Mouse (Mus musculus) kidney, embryonic 14.5 days (tissue): ENCODE measurements around the gene Tmem259. TPM values are rescaled to one million over a fixed set of nuclear protein-coding genes. Genes with fewer than 3 reads are reported as not detected.

Experiments used
- ATAC-seq: fragments of 200-750 bp; cut with Nextera tagmentation; 2 replicates; pipeline ENCODE4 v1.8.0; 2017; ENCODE audit warnings: moderate number of reproducible peaks, mild to moderate bottlenecking, moderate TSS enrichment, moderate library complexity; ENCODE audit not compliant: low FRiP score, low TSS enrichment
- H3K27ac ChIP-seq: fragments of 300-500 bp; sonication (generic); 2 replicates; pipeline ENCODE4 v1.5.1; 2014; ENCODE audit warnings: low read depth, mild to moderate bottlenecking, low read length, moderate library complexity, mixed read lengths
- H3K27me3 ChIP-seq: fragments of 300-500 bp; sonication (generic); 2 replicates; pipeline ENCODE4 v1.6.1; 2014; ENCODE audit warnings: mild to moderate bottlenecking, low read length; ENCODE audit not compliant: control insufficient read depth, insufficient read depth
- H3K36me3 ChIP-seq: fragments of 300-500 bp; sonication (generic); 2 replicates; pipeline ENCODE4 v1.6.1; 2014; ENCODE audit warnings: low read length, mixed read lengths; ENCODE audit not compliant: control insufficient read depth, insufficient read depth
- H3K4me1 ChIP-seq: fragments of 300-500 bp; sonication (generic); 2 replicates; pipeline ENCODE4 v1.6.1; 2014; ENCODE audit warnings: low read length, mixed read lengths; ENCODE audit not compliant: control insufficient read depth, insufficient read depth
- H3K4me2 ChIP-seq: fragments of 300-500 bp; sonication (generic); replicated peaks from 2 replicates; pipeline ENCODE4 v1.6.1; 2014; ENCODE audit warnings: low read depth, mild to moderate bottlenecking, low read length
- H3K4me3 ChIP-seq: fragments of 300-500 bp; sonication (generic); 2 replicates; pipeline ENCODE4 v1.5.1; 2014; ENCODE audit warnings: mild to moderate bottlenecking, low read length
- H3K9ac ChIP-seq: fragments of 300-500 bp; sonication (generic); 2 replicates; pipeline ENCODE4 v1.6.1; 2014; ENCODE audit warnings: low read depth, mild to moderate bottlenecking, low read length, moderate library complexity
- H3K9me3 ChIP-seq: fragments of 300-500 bp; sonication (generic); 2 replicates; pipeline ENCODE4 v1.6.1; 2016; ENCODE audit warnings: low read length; ENCODE audit not compliant: control insufficient read depth
- WGBS: fragments of 180-500 bp; shearing (Covaris S2); extraction: QIAGEN DNeasy Blood & Tissue Kit; methylation state at CpG from one replicate; pipeline ENCODE4 v1.1.7; 2014; 5-methylcytosine and 5-hydroxymethylcytosine counted together
- polyA plus RNA-seq: library from polyadenylated mRNA; unstranded; fragments of >200 nt; fragmentation: Nextera tagmentation; extraction: Ambion mirVana; gene quantifications from 2 replicates; pipeline ENCODE4 v1.2.1, GENCODE M21; 2014

The Tmem259 gene
- 18.8 and 27.8 TPM in 2 replicates for polyA plus RNA-seq

DNA sequence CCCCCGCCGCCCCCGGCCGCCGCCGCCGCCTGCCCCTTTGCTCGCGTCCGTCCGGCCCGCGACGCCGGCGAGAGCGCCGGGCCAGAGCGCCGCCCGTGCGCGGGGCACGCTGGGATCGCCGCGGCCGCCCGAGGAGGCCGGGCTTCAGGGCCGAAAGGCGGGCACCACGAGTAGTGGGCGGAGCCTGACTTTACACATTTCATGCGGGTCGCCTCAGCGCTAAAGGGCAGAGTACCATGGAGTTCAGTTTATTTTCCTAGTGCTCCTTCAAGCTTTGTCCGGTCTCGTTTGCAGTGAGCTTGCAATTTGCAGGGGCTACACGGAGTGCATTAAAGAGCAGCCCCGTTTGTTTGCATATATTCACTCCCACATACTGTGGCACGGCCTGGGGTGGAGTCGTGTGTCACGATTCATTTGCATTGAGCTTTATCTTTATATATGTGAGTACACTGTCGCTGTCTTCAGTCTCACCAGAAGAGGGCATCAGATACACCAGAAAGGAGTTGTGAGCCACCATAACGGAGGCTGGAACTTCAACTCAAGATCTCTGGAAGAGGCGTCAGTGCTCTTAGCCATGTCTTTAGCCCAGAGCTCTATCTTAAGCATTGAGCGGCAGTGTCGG, at the start of gene Tmem259:
TSS of gene Tmem259 (minus strand) at position 136 of the 622 bp plus-strand sequence.
- Histone ChIP-seq H3K27me3 (no peaks in the 10 kb centered on the region), H3K4me3 (peak within 1 kb of the TSS; percentile 62), H3K9me3 (no peaks in the 10 kb centered on the region), H3K9ac (peak within 1 kb of the TSS; percentile 89), H3K36me3 (peaks cover 10% of the 10 kb centered on the region), H3K27ac (peak within 1 kb of the TSS; percentile 91), H3K4me1 (peaks cover 30% of the 10 kb centered on the region), H3K4me2 (peak within 1 kb of the TSS; percentile 88)
- peak; percentile 71 for ATAC-seq
- under 1% methylated on average over 39 of the region's 49 CpGs for WGBS

GRCm38 (mm10) chr10:80032799-80033480, 48.8 kb upstream of the Tmem259 start:
- Histone ChIP-seq H3K4me1 (peaks cover 3% of the 10 kb centered on the region; the same call in 1 of the 2 replicates), H3K4me3 (no peak overlapping the region), H3K9ac (peak overlapping the region; percentile 31; the same call in 1 of the 2 replicates), H3K27me3 (no peaks in the 10 kb centered on the region), H3K4me2 (no peak overlapping the region), H3K27ac (peak overlapping the region; percentile 30; the same call in 1 of the 2 replicates), H3K9me3 (no peaks in the 10 kb centered on the region), H3K36me3 (peaks cover 37% of the 10 kb centered on the region)
- WGBS: 56% methylated on average over 5 of the region's 5 CpGs
- ATAC-seq: no peak

DNA sequence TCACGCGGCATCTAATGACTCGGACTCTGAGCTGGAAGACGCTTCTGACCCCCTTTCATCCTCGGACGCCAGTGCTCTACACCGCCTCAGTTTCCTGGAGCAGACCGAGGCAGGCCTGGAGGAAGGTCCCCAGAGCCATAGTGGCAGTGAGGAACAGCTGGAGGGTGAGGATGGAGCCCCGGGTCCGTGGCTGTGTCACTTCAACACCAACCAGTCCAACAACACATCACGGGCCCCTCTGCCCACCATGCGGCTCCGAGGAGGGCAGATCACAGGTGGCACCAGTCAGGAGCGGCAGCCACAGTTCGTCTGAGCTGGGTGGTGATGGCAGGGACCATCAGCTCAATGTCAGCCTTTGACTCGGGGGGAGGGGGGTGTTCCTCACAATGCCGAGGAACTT, 46.6 kb upstream of the Tmem259 start:
- Histone ChIP-seq H3K9me3 (no peaks in the 10 kb centered on the region), H3K27ac (no peak overlapping the region), H3K4me3 (no peak overlapping the region), H3K4me1 (0 out of 2 replicates have a peak, but pooled peaks cover 3% of the 10 kb centered on the region), H3K36me3 (peaks cover 17% of the 10 kb centered on the region), H3K9ac (no peak overlapping the region), H3K4me2 (no peak overlapping the region), H3K27me3 (no peaks in the 10 kb centered on the region)
- 77% methylated on average over 17 of the region's 17 CpGs for WGBS
- no peak for ATAC-seq

GRCm38 (mm10) chr10:80030191-80030590, 46.1 kb upstream of the Tmem259 start:
- Histone ChIP-seq H3K4me1 (0 out of 2 replicates have a peak, but pooled peaks cover 3% of the 10 kb centered on the region), H3K36me3 (peaks cover 12% of the 10 kb centered on the region), H3K9me3 (no peaks in the 10 kb centered on the region), H3K4me3 (no peak overlapping the region), H3K9ac (no peak overlapping the region; the same call in 1 of the 2 replicates), H3K27me3 (no peaks in the 10 kb centered on the region), H3K27ac (no peak overlapping the region), H3K4me2 (no peak overlapping the region)
- ATAC-seq: no peak
- WGBS: 79% methylated on average over 9 of the region's 9 CpGs

GRCm38 (mm10) chr10:80028521-80028846, 44.4 kb upstream of the Tmem259 start:
- Histone ChIP-seq H3K4me3 (no peak overlapping the region), H3K4me1 (0 out of 2 replicates have a peak, but pooled peaks cover 3% of the 10 kb centered on the region), H3K9ac (no peak overlapping the region), H3K27me3 (no peaks in the 10 kb centered on the region), H3K4me2 (no peak overlapping the region), H3K9me3 (no peaks in the 10 kb centered on the region), H3K36me3 (peaks cover 3% of the 10 kb centered on the region; the same call in 1 of the 2 replicates), H3K27ac (no peak overlapping the region)
- no peak for ATAC-seq
- 92% methylated on average over 13 of the region's 13 CpGs for WGBS

DNA sequence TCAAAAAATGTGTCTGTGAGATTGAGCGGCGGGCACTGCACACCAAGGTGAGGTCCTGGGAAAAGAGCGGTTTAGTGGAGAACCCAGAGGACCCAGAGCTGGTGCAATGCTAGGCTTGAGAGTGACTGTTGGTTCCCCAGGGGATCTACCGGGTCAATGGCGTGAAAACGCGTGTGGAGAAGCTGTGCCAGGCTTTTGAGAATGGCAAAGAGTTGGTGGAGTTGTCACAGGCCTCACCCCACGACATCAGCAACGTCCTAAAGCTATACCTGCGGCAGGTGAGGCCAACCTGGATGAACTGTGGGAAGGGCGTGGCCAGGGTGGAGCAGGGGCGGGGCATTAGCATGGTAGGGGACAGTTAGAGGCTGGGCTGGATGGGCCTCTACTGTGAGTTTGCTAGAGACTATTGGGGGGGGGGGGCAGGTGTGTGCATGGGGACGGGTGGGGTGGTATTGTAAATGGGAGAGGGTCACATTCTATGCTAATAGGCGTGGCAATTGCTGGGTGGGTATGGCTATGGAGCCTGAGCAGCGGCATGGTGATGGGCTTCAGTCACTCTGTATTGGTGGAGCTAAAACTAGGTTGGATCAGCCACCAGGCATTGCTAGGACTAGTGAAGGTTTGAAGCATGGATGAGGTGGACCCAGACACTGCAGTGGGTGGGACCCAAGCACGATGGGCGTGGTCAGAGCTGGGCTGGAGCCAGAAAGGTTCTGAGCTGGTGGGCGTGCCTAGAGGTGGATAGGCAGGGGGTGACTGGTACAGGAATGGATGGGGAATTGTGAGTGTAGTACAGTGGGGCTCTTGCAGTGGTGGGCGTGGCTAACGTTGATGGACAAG, 43.8 kb upstream of the Tmem259 start:
- Histone ChIP-seq H3K27ac (no peak overlapping the region), H3K9ac (no peak overlapping the region), H3K4me1 (no peaks in the 10 kb centered on the region), H3K36me3 (peaks cover 3% of the 10 kb centered on the region; the same call in 1 of the 2 replicates), H3K4me3 (no peak overlapping the region), H3K9me3 (no peaks in the 10 kb centered on the region), H3K4me2 (no peak overlapping the region), H3K27me3 (no peaks in the 10 kb centered on the region)
- 75% methylated on average over 20 of the region's 20 CpGs for WGBS
- ATAC-seq: peak; percentile 29; the same call in 1 of the 2 replicates

DNA sequence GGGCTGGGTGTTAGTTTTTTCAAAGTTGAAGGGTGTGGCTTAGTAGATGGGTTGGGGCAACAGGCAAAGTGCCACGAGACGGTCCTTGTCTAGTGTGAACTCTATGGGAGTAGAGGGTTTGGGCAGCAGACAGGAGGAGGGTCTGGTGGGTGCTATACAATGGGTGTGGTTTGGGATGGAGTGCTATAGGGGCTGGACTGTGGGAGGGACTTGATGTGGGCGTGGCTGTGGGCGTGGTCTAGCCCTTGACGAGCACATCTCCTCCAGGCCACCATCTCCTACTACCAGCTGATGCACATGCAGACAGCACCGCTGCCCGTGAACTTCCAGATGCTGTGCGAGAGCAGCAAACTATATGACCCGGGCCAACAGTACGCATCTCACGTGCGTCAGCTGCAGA, 41.8 kb upstream of the Tmem259 start:
- H3K36me3 ChIP-seq: peaks cover 3% of the 10 kb centered on the region; the same call in 1 of the 2 replicates
- H3K4me3 ChIP-seq: no peak overlapping the region
- WGBS: 54% methylated on average over 12 of the region's 12 CpGs
- no peak overlapping the region for H3K27ac ChIP-seq
- H3K4me1 ChIP-seq: no peaks in the 10 kb centered on the region
- H3K4me2 ChIP-seq: no peak overlapping the region
- no peaks in the 10 kb centered on the region for H3K9me3 ChIP-seq
- ATAC-seq: no peak
- H3K9ac ChIP-seq: no peak overlapping the region
- H3K27me3 ChIP-seq: no peaks in the 10 kb centered on the region

DNA sequence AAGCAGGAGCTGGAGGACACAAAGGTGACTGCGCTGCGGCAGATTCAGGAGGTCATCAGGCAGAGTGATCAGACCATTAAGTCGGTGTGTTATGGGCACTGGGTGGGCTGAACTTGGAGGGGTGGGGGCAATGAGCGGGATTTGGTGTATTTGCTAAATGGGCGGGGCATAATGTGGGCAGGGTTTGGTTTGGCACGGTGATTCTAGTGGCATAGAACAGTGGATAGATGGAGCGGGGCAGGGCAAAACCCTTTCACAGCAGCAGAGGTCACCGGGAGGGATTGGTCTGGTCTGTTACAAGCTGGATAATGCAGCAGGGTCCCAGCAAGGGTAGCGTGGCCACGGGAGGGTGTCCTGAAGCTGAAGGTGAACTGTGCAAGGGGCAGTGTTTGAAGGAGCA, 41.3 kb upstream of the Tmem259 start:
- no peak overlapping the region for H3K4me2 ChIP-seq
- 74% methylated on average over 10 of the region's 10 CpGs for WGBS
- H3K27me3 ChIP-seq: no peaks in the 10 kb centered on the region
- peaks cover 3% of the 10 kb centered on the region; the same call in 1 of the 2 replicates for H3K36me3 ChIP-seq
- no peak overlapping the region for H3K27ac ChIP-seq
- no peaks in the 10 kb centered on the region for H3K4me1 ChIP-seq
- H3K9me3 ChIP-seq: no peaks in the 10 kb centered on the region
- no peak overlapping the region for H3K9ac ChIP-seq
- no peak for ATAC-seq
- H3K4me3 ChIP-seq: no peak overlapping the region
